Mouse (Mus musculus) MEL (cell line): Measurements from ENCODE around the gene Ccdc151. TPM values are rescaled to one million over a fixed set of nuclear protein-coding genes. Genes with fewer than 3 reads are reported as not detected.
A peak's percentile ranks its signal among the peaks of the same experiment; 100 is the strongest.

Experiments used
- DNase-seq: peaks from one replicate; pipeline ENCODE4 v3.0.0; 2011; ENCODE audit warnings: low read depth, low spot score
- H3K27ac ChIP-seq: 2 replicates; pipeline ENCODE4 v1.5.1; 2012; ENCODE audit warnings: low read depth, mild to moderate bottlenecking, control low read depth, low read length, moderate library complexity; ENCODE audit not compliant: control insufficient read depth
- H3K27me3 ChIP-seq, 2 experiments: fragments of 150-350 bp in 1 of 2; sonication (generic) in 1 of 2; 2 replicates each; pipeline ENCODE4 v1.6.1; 2012; ENCODE audit warnings: low read length in 2 of 2, mild to moderate bottlenecking in 2 of 2, improper control_type of control experiment in 1 of 2, moderate library complexity in 1 of 2; ENCODE audit not compliant: insufficient read depth in 2 of 2, control insufficient read depth in 1 of 2
- H3K36me3 ChIP-seq, 2 experiments: 2 replicates each; pipeline ENCODE4 v1.6.1; 2012 to 2014; ENCODE audit warnings: low read length in 2 of 2, improper control_type of control experiment in 1 of 2, inconsistent platforms in 1 of 2, mild to moderate bottlenecking in 1 of 2; ENCODE audit not compliant: insufficient read depth in 2 of 2, control insufficient read depth in 1 of 2
- H3K4me1 ChIP-seq, 2 experiments: fragments of 150-350 bp in 1 of 2; sonication (generic) in 1 of 2; 2 replicates each; pipeline ENCODE4 v1.6.1; 2012; ENCODE audit warnings: low read length in 2 of 2, improper control_type of control experiment in 1 of 2, mild to moderate bottlenecking in 1 of 2; ENCODE audit not compliant: insufficient read depth in 2 of 2, control insufficient read depth in 1 of 2
- H3K4me3 ChIP-seq, 2 experiments: fragments of 150-350 bp in 1 of 2; sonication (generic) in 1 of 2; 2 replicates each; pipeline ENCODE4 v1.5.1; 2012; ENCODE audit warnings: low read depth in 2 of 2, low read length in 2 of 2, mild to moderate bottlenecking in 2 of 2, moderate library complexity in 2 of 2, control low read depth in 1 of 2, improper control_type of control experiment in 1 of 2; ENCODE audit not compliant: control insufficient read depth in 1 of 2, insufficient read depth in 1 of 2
- H3K79me2 ChIP-seq: 2 replicates; pipeline ENCODE4 v1.6.1; 2012; ENCODE audit warnings: mild to moderate bottlenecking, low read length, moderate library complexity; ENCODE audit not compliant: control insufficient read depth, poor library complexity, insufficient read depth
- H3K9ac ChIP-seq: 2 replicates; pipeline ENCODE4 v1.6.1; 2012; ENCODE audit warnings: low read depth, mild to moderate bottlenecking, control low read depth, low read length, moderate library complexity; ENCODE audit not compliant: control insufficient read depth, poor library complexity, severe bottlenecking
- H3K9me3 ChIP-seq: fragments of 150-350 bp; sonication (generic); replicated peaks from 2 replicates; pipeline ENCODE4 v1.6.1; 2012; ENCODE audit warnings: mild to moderate bottlenecking, low read length, improper control_type of control experiment, moderate library complexity; ENCODE audit not compliant: insufficient read depth
- BHLHE40 ChIP-seq: IDR thresholded peaks from 2 replicates; pipeline ENCODE4 v1.6.1; 2012; ENCODE audit warnings: low read depth, mild to moderate bottlenecking, inconsistent platforms, low read length, improper control_type of control experiment, borderline replicate concordance
- CHD1 ChIP-seq: IDR thresholded peaks from 2 replicates; pipeline ENCODE4 v1.6.1; 2012; ENCODE audit warnings: low read depth, mild to moderate bottlenecking, inconsistent platforms, low read length, improper control_type of control experiment
- CHD2 ChIP-seq: IDR thresholded peaks from 2 replicates; pipeline ENCODE4 v1.6.1; 2011; ENCODE audit warnings: low read length, improper control_type of control experiment
- CTCF ChIP-seq, 3 experiments: IDR thresholded peaks in 2 of 3; conservative IDR thresholded peaks in 1 of 3; 2 replicates each; pipeline ENCODE4 v1.5.1; 2011 to 2012; ENCODE audit warnings: low read length in 3 of 3, low read depth in 2 of 3, mild to moderate bottlenecking in 2 of 3, improper control_type of control experiment in 1 of 3, inconsistent platforms in 1 of 3, mixed read lengths in 1 of 3, moderate library complexity in 1 of 3; ENCODE audit not compliant: control insufficient read depth in 1 of 3, insufficient read depth in 1 of 3, poor library complexity in 1 of 3, severe bottlenecking in 1 of 3
- EP300 ChIP-seq, 2 experiments: IDR thresholded peaks; 2 replicates each; pipeline ENCODE4 v1.6.1; 2011; ENCODE audit warnings: improper control_type of control experiment in 2 of 2, low read length in 2 of 2, low read depth in 1 of 2, mild to moderate bottlenecking in 1 of 2
- GABPA ChIP-seq: IDR thresholded peaks from 2 replicates; pipeline ENCODE4 v1.6.1; 2012; ENCODE audit warnings: low read depth, mild to moderate bottlenecking, inconsistent platforms, low read length, improper control_type of control experiment, moderate library complexity
- HCFC1 ChIP-seq: IDR thresholded peaks from 2 replicates; pipeline ENCODE4 v1.6.1; 2012; ENCODE audit warnings: low read depth, mild to moderate bottlenecking, inconsistent platforms, low read length, improper control_type of control experiment, moderate library complexity
- MAX ChIP-seq: IDR thresholded peaks from 2 replicates; pipeline ENCODE4 v1.6.1; 2011; ENCODE audit warnings: low read length, improper control_type of control experiment
- MXI1 ChIP-seq: IDR thresholded peaks from 2 replicates; pipeline ENCODE4 v1.6.1; 2011; ENCODE audit warnings: mild to moderate bottlenecking, low read depth, low read length, improper control_type of control experiment
- MYB ChIP-seq: IDR thresholded peaks from 2 replicates; pipeline ENCODE4 v1.6.1; 2011; ENCODE audit warnings: mild to moderate bottlenecking, low read depth, low read length, improper control_type of control experiment
- MYC ChIP-seq: IDR thresholded peaks from 2 replicates; pipeline ENCODE4 v1.6.1; 2011; ENCODE audit warnings: low read depth, mild to moderate bottlenecking, low read length, improper control_type of control experiment, moderate library complexity
- POLR2A ChIP-seq, 2 experiments: IDR thresholded peaks; 2 replicates each; pipeline ENCODE4 v1.6.1; 2011 to 2012; ENCODE audit warnings: low read length in 2 of 2, mild to moderate bottlenecking in 2 of 2, control low read depth in 1 of 2, improper control_type of control experiment in 1 of 2, low read depth in 1 of 2, moderate library complexity in 1 of 2; ENCODE audit not compliant: control insufficient read depth in 1 of 2, insufficient read depth in 1 of 2, poor library complexity in 1 of 2
- POLR2AphosphoS2 ChIP-seq: IDR thresholded peaks from 2 replicates; pipeline ENCODE4 v1.6.1; 2011; ENCODE audit warnings: low read length, improper control_type of control experiment
- RAD21 ChIP-seq: IDR thresholded peaks from 2 replicates; pipeline ENCODE4 v1.6.1; 2011; ENCODE audit warnings: mild to moderate bottlenecking, low read depth, low read length, improper control_type of control experiment
- RCOR1 ChIP-seq: IDR thresholded peaks from 2 replicates; pipeline ENCODE4 v1.6.1; 2012; ENCODE audit warnings: low read depth, mild to moderate bottlenecking, inconsistent platforms, low read length, improper control_type of control experiment
- TBP ChIP-seq: IDR thresholded peaks from 2 replicates; pipeline ENCODE4 v1.8.0; 2011; ENCODE audit warnings: low read depth, low read length, improper control_type of control experiment
- UBTF ChIP-seq: IDR thresholded peaks from 2 replicates; pipeline ENCODE4 v1.6.1; 2012; ENCODE audit warnings: low read depth, mild to moderate bottlenecking, inconsistent platforms, low read length, improper control_type of control experiment, moderate library complexity, borderline replicate concordance; ENCODE audit not compliant: insufficient read depth
- USF1 ChIP-seq: IDR thresholded peaks from 2 replicates; pipeline ENCODE4 v1.6.1; 2014; ENCODE audit warnings: low read depth, mild to moderate bottlenecking, inconsistent platforms, low read length, improper control_type of control experiment, moderate library complexity
- USF2 ChIP-seq, 2 experiments: IDR thresholded peaks; 2 replicates each; pipeline ENCODE4 v1.6.1; 2011 to 2012; ENCODE audit warnings: improper control_type of control experiment in 2 of 2, low read length in 2 of 2, borderline replicate concordance in 1 of 2, inconsistent platforms in 1 of 2, low read depth in 1 of 2, mild to moderate bottlenecking in 1 of 2; ENCODE audit not compliant: insufficient read depth in 1 of 2
- ZNF384 ChIP-seq: IDR thresholded peaks from 2 replicates; pipeline ENCODE4 v1.6.1; 2012; ENCODE audit warnings: low read depth, mild to moderate bottlenecking, inconsistent platforms, low read length, improper control_type of control experiment
- polyA plus RNA-seq, 2 experiments: library from polyadenylated mRNA; stranded (reverse) in 1 of 2; unstranded in 1 of 2; fragments of >175 nt in 1 of 2; fragments of >200 nt in 1 of 2; gene quantifications; 2 replicates each; pipeline versions ENCODE4 v1.2.1 to v1.2.4; 2012; ENCODE audit warnings: low replicate concordance in 2 of 2, low read depth in 1 of 2; ENCODE audit not compliant: insufficient read length in 2 of 2, insufficient read depth in 1 of 2, missing spikeins in 1 of 2
- total RNA-seq: library from RNA; depleted of rRNA; stranded (reverse); fragments of 300-350 nt; gene quantifications from 2 replicates; pipeline ENCODE4 v1.2.3, GENCODE M21; 2012

Gene Ccdc151
- total and polyA plus RNA-seq, 3 experiments: 0.19 to 0.99 TPM; not detected in 1

DNA sequence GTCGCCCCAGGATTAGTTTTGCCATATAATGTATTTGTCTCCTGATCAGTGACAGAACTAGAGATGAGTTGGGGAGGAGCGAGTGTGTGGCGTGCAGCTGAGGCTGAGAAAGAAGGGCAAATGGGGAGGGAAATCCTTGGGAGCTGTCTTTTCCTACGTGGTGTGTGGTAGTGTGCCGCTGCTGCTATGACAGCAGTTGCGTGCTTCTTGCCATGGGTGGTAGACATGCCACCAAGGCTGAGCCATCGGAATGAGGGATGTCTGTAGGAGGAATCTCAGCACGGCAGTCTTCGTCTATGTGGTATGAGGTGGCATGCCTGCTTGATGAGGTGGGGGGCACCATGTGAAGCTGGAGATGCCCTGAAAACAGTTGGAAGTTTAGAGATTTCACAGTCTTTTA is 28.0 kb upstream of the Ccdc151 start:
- Histone ChIP-seq H3K9ac (no peak overlapping the region), H3K9me3 (no peaks in the 10 kb centered on the region), H3K4me3 (no peak overlapping the region), H3K27ac (no peak overlapping the region), H3K36me3 (no peaks in the 10 kb centered on the region), H3K79me2 (no peaks in the 10 kb centered on the region), H3K4me1 (no peaks in the 10 kb centered on the region), H3K27me3 (peaks cover 0 to 1% of the 10 kb centered on the region in 2 experiments; a peak in 1 of 4 replicates)
- TF ChIP-seq ZNF384: no peak
- TF ChIP-seq POLR2AphosphoS2: no peak
- TF ChIP-seq MYB: no peak
- no peak for TF ChIP-seq CHD2
- TF ChIP-seq GABPA: no peak
- no peak for TF ChIP-seq HCFC1
- TF ChIP-seq RCOR1: no peak
- TF ChIP-seq USF1: no peak
- no peak for DNase-seq

- H3K27me3 ChIP-seq: peaks cover 0 to 1% of the 10 kb centered on the region in 2 experiments; a peak in 1 of 4 replicates
These were observed 26.0 kb upstream of the Ccdc151 start for GRCm38 (mm10) chr9:22028467-22028866.

DNA sequence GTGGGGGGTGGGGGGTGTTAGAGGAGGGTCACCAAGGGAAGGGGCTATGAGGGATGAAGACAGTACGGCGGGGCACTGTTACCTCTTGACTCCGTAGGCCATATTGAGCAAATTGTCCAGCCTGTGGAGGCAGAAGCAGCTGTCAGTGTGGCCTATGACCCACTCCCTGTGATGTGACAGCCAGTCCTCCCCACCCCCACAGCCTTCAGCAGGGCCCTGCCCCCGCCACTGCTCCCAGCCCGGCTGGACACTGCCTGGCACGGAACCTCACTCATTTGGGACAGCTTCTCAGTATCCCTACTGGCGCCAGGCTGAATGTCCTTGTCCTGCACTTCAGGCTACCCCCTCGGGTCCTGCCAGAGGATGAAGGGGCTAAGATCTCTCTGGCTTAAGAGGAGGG is 22.2 kb upstream of the Ccdc151 start:
- Histone ChIP-seq H3K36me3 (no peaks in the 10 kb centered on the region), H3K4me1 (no peaks in the 10 kb centered on the region), H3K9me3 (no peaks in the 10 kb centered on the region), H3K27ac (no peak overlapping the region), H3K27me3 (no peaks in the 10 kb centered on the region), H3K79me2 (no peaks in the 10 kb centered on the region), H3K4me3 (no peak overlapping the region), H3K9ac (no peak overlapping the region)
- TF ChIP-seq CTCF (IDR thresholded peaks at IDR 0.05 in 2 of 3, conservative IDR thresholded peaks at IDR 0.05 in 1 of 3; ENCODE audit: control insufficient read depth in 1 of 3, insufficient read depth in 1 of 3, low read depth in 2 of 3, low read length in 3 of 3, poor library complexity in 1 of 3, severe bottlenecking in 1 of 3) (no peak), POLR2A (IDR thresholded peaks at IDR 0.05; ENCODE audit: control insufficient read depth in 1 of 2, insufficient read depth in 1 of 2, low read depth in 1 of 2, low read length in 2 of 2, poor library complexity in 1 of 2) (no peak), USF1 (no peak), HCFC1 (no peak), BHLHE40 (no peak), CHD1 (no peak), RCOR1 (no peak), POLR2AphosphoS2 (no peak), EP300 (IDR thresholded peaks at IDR 0.05; ENCODE audit: low read depth in 1 of 2, low read length in 2 of 2) (no peak), TBP (no peak), UBTF (no peak), USF2 (IDR thresholded peaks at IDR 0.05; ENCODE audit: borderline replicate concordance in 1 of 2, insufficient read depth in 1 of 2, low read depth in 1 of 2, low read length in 2 of 2) (no peak), RAD21 (no peak), MYC (no peak), MXI1 (no peak)
- no peak for DNase-seq

More at GRCm38 (mm10) chr9:22028467-22028866, 26.0 kb upstream of the Ccdc151 start:
- no peak overlapping the region for H3K27ac ChIP-seq
- no peaks in the 10 kb centered on the region for H3K4me1 ChIP-seq
- no peak for TF ChIP-seq MAX
- 0 out of 2 replicates have a peak, but pooled peaks have one; percentile 3 for TF ChIP-seq MYB
- no peaks in the 10 kb centered on the region for H3K36me3 ChIP-seq
- no peaks in the 10 kb centered on the region for H3K9me3 ChIP-seq
- no peak overlapping the region for H3K4me3 ChIP-seq
- no peak for DNase-seq
- no peak overlapping the region for H3K9ac ChIP-seq
- no peaks in the 10 kb centered on the region for H3K79me2 ChIP-seq
